8 mouse cellular contexts compared by ENCODE assay signal in genomic region chr1:168598191-168598667, GRCm38 (mm10).
DNase-seq lines count a peak whose midpoint lies in the region; ATAC-seq and TF ChIP-seq lines count a peak whose summit lies in the region.

No protein-coding gene starts in this region.

- no peaks in the 10 kb centered on the region for H3K36me3 ChIP-seq in heart, postnatal 0 days (replicated peaks; ENCODE audit: control insufficient read depth, insufficient read depth, low read length)
- H3K36me3 ChIP-seq in embryonic facial prominence, embryonic 11.5 days (replicated peaks; ENCODE audit: control insufficient read depth, insufficient read depth, low read depth, low read length) = no peaks in the 10 kb centered on the region
- H3K36me3 ChIP-seq in intestine, embryonic 15.5 days = no peaks in the 10 kb centered on the region
- H3K36me3 ChIP-seq in midbrain, embryonic 15.5 days (replicated peaks) = no peaks in the 10 kb centered on the region

- DNase-seq in heart, postnatal 0 days (ENCODE audit: low spot score) = no peak
- DNase-seq in heart, postnatal 25 days (ENCODE audit: low spot score) = no peak
- peak; percentile 61 for DNase-seq in embryonic facial prominence, embryonic 11.5 days (ENCODE audit: low spot score)
- DNase-seq in spleen, postnatal 4 days (ENCODE audit: low spot score in 2 of 2) = no peak
- no peak for DNase-seq in natural killer cell, adult 2 months (ENCODE audit: low spot score in 2 of 2)

- no peaks in the 10 kb centered on the region for H3K9me3 ChIP-seq in heart, postnatal 0 days (replicated peaks; ENCODE audit: control insufficient read depth, low read length)
- H3K9me3 ChIP-seq in embryonic facial prominence, embryonic 11.5 days (replicated peaks; ENCODE audit: control insufficient read depth, low read length) = no peaks in the 10 kb centered on the region
- H3K9me3 ChIP-seq in intestine, embryonic 15.5 days = no peaks in the 10 kb centered on the region
- no peaks in the 10 kb centered on the region for H3K9me3 ChIP-seq in midbrain, embryonic 15.5 days

- TF ChIP-seq CTCF in heart, postnatal 0 days (IDR thresholded peaks at IDR 0.05; ENCODE audit: low read depth) = no peak

- WGBS in heart, postnatal 0 days = 33% methylated on average over 11 of the region's 11 CpGs
- WGBS in embryonic facial prominence, embryonic 11.5 days = 18% methylated on average over 11 of the region's 11 CpGs
- WGBS in intestine, embryonic 15.5 days = 4% methylated on average over 11 of the region's 11 CpGs
- WGBS in midbrain, embryonic 15.5 days = 12% methylated on average over 11 of the region's 11 CpGs

- no peak for TF ChIP-seq EP300 in heart, postnatal 0 days (IDR thresholded peaks at IDR 0.05; ENCODE audit: low read depth)

- no peak overlapping the region for H3K27ac ChIP-seq in heart, postnatal 0 days (ENCODE audit: low read depth)
- no peak overlapping the region for H3K27ac ChIP-seq in embryonic facial prominence, embryonic 11.5 days (replicated peaks; ENCODE audit: low read depth, low read length)
- H3K27ac ChIP-seq in intestine, embryonic 15.5 days = peak overlapping the region; percentile 57; the same call in 1 of the 2 replicates
- H3K27ac ChIP-seq in midbrain, embryonic 15.5 days = peak overlapping the region; percentile 45; the same call in 1 of the 2 replicates

- H3K4me1 ChIP-seq in heart, postnatal 0 days (ENCODE audit: control insufficient read depth, insufficient read depth) = 0 out of 2 replicates have a peak, but pooled peaks cover 2% of the 10 kb centered on the region
- no peaks in the 10 kb centered on the region for H3K4me1 ChIP-seq in embryonic facial prominence, embryonic 11.5 days (ENCODE audit: control insufficient read depth, insufficient read depth, low read length)
- H3K4me1 ChIP-seq in intestine, embryonic 15.5 days (replicated peaks) = peaks cover 3% of the 10 kb centered on the region; the same call in 1 of the 2 replicates
- H3K4me1 ChIP-seq in midbrain, embryonic 15.5 days = peaks cover 18% of the 10 kb centered on the region

- H3K9ac ChIP-seq in heart, postnatal 0 days (replicated peaks; ENCODE audit: low read depth, low read length) = no peak overlapping the region
- H3K9ac ChIP-seq in embryonic facial prominence, embryonic 11.5 days (replicated peaks; ENCODE audit: low read length) = no peak overlapping the region
- no peak overlapping the region for H3K9ac ChIP-seq in intestine, embryonic 15.5 days
- H3K9ac ChIP-seq in midbrain, embryonic 15.5 days = no peak overlapping the region

- intact Hi-C loops in heart, postnatal 25 days (cut with DNase I) = no loop called here

- peak overlapping the region; percentile 45 for H3K4me2 ChIP-seq in heart, postnatal 0 days (ENCODE audit: low read depth, low read length)
- no peak overlapping the region; the same call in 1 of the 2 replicates for H3K4me2 ChIP-seq in embryonic facial prominence, embryonic 11.5 days (ENCODE audit: low read depth, low read length)
- peak overlapping the region; percentile 39 for H3K4me2 ChIP-seq in intestine, embryonic 15.5 days (replicated peaks)
- peak overlapping the region; percentile 42 for H3K4me2 ChIP-seq in midbrain, embryonic 15.5 days

- 0 out of 2 replicates have a peak overlapping the region, but pooled peaks have one; percentile 2 for H3K4me3 ChIP-seq in heart, postnatal 0 days (ENCODE audit: low read depth, low read length)
- no peak overlapping the region for H3K4me3 ChIP-seq in embryonic facial prominence, embryonic 11.5 days (ENCODE audit: low read depth, low read length)
- H3K4me3 ChIP-seq in intestine, embryonic 15.5 days (replicated peaks) = no peak overlapping the region
- peak overlapping the region; percentile 17; the same call in 1 of the 2 replicates for H3K4me3 ChIP-seq in midbrain, embryonic 15.5 days

- ATAC-seq in heart, postnatal 0 days (ENCODE audit: insufficient read depth, low read depth) = no peak
- no peak for ATAC-seq in embryonic facial prominence, embryonic 11.5 days (replicated peaks; ENCODE audit: insufficient number of reproducible peaks, low FRiP score, low TSS enrichment, low read depth)
- ATAC-seq in intestine, embryonic 15.5 days = peak; percentile 77
- no peak for ATAC-seq in midbrain, embryonic 15.5 days (replicated peaks)
- ATAC-seq in activated CD4-positive, CD25-positive, alpha-beta regulatory T cell, adult 4 months = no peak

- H3K27me3 ChIP-seq in heart, postnatal 0 days (ENCODE audit: control insufficient read depth, insufficient read depth, low read length) = no peaks in the 10 kb centered on the region
- no peaks in the 10 kb centered on the region for H3K27me3 ChIP-seq in embryonic facial prominence, embryonic 11.5 days (ENCODE audit: control insufficient read depth, insufficient read depth, low read length)
- H3K27me3 ChIP-seq in intestine, embryonic 15.5 days (replicated peaks) = no peaks in the 10 kb centered on the region
- no peaks in the 10 kb centered on the region for H3K27me3 ChIP-seq in midbrain, embryonic 15.5 days (replicated peaks)

Comparison
In these comparisons a context has a peak if more than half of its experiments do, and no peak if none do; other contexts are left out.
1. H3K27ac ChIP-seq: peak in intestine, embryonic 15.5 days (single experiment) and midbrain, embryonic 15.5 days (single experiment); none in heart, postnatal 0 days (single experiment) and embryonic facial prominence, embryonic 11.5 days (single experiment).
2. H3K4me3 ChIP-seq: peak in heart, postnatal 0 days (single experiment) and midbrain, embryonic 15.5 days (single experiment); none in embryonic facial prominence, embryonic 11.5 days (single experiment) and intestine, embryonic 15.5 days (single experiment).